Mouse (Mus musculus) forebrain, embryonic 15.5 days (tissue): ENCODE measurements around the gene Zdhhc17. TPM values are rescaled to one million over a fixed set of nuclear protein-coding genes. Genes with fewer than 3 reads are reported as not detected.

Experiments
- ATAC-seq: fragments of 200-750 bp; cut with Nextera tagmentation; replicated peaks from 2 replicates; pipeline ENCODE4 v1.8.0; 2017; ENCODE audit warnings: mild to moderate bottlenecking, moderate TSS enrichment, moderate library complexity
- H3K27ac ChIP-seq: fragments of 300-500 bp; sonication (generic); replicated peaks from 2 replicates; pipeline ENCODE4 v1.5.1; 2015; ENCODE audit warnings: mild to moderate bottlenecking, inconsistent platforms
- H3K27me3 ChIP-seq: fragments of 300-500 bp; sonication (generic); 2 replicates; pipeline ENCODE4 v1.6.1; 2015; ENCODE audit warnings: inconsistent platforms
- H3K36me3 ChIP-seq: fragments of 300-500 bp; sonication (generic); 2 replicates; pipeline ENCODE4 v1.6.1; 2015; ENCODE audit warnings: mild to moderate bottlenecking, inconsistent platforms
- H3K4me1 ChIP-seq: fragments of 300-500 bp; sonication (generic); 2 replicates; pipeline ENCODE4 v1.6.1; 2015; ENCODE audit warnings: inconsistent platforms
- H3K4me2 ChIP-seq: fragments of 300-500 bp; sonication (generic); replicated peaks from 2 replicates; pipeline ENCODE4 v1.6.1; 2015; ENCODE audit warnings: mild to moderate bottlenecking, inconsistent platforms
- H3K4me3 ChIP-seq: fragments of 300-500 bp; sonication (generic); 2 replicates; pipeline ENCODE4 v1.5.1; 2015; ENCODE audit warnings: mild to moderate bottlenecking, inconsistent platforms
- H3K9ac ChIP-seq: fragments of 300-500 bp; sonication (generic); replicated peaks from 2 replicates; pipeline ENCODE4 v1.6.1; 2015; ENCODE audit warnings: mild to moderate bottlenecking, inconsistent platforms
- H3K9me3 ChIP-seq: fragments of 300-500 bp; sonication (generic); 2 replicates; pipeline ENCODE4 v1.6.1; 2016; ENCODE audit warnings: inconsistent platforms
- WGBS: fragments of 180-500 bp; shearing (Covaris S2); methylation state at CpG from one replicate; pipeline ENCODE4 v1.1.7; 2015; ENCODE audit warnings: mixed read lengths; 5-methylcytosine and 5-hydroxymethylcytosine counted together
- polyA plus RNA-seq: library from polyadenylated mRNA; unstranded; fragments of >200 nt; fragmentation: Nextera tagmentation; extraction: Ambion mirVana; gene quantifications from 2 replicates; pipeline ENCODE4 v1.2.1, GENCODE M21; 2015

Gene Zdhhc17
- polyA plus RNA-seq, 1 experiment from 2014 or later: 55.5 TPM

DNA sequence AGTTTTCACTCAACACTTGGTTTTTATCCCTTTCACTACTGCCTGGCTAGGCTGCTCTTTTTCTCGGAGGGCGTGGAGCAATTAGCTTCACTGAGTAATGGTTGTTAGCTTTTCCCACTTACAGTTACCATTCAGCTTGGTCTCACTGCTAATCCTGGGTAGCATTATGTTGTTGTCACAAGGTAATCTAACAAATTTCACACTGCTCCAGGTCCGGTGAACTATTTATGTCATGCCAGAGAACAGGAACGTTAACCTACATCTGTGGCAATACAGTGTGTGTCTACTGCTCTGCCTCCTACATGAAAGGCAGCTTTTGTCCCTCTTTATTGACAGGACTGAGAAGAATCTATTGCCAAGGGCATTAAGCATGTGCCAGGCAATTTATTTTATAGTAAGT lies 14.8 kb upstream of the Zdhhc17 start:
- Histone ChIP-seq H3K27ac (no peak overlapping the region), H3K27me3 (no peaks in the 10 kb centered on the region), H3K9ac (no peak overlapping the region), H3K4me1 (peaks cover 4% of the 10 kb centered on the region; the same call in 1 of the 2 replicates), H3K4me2 (no peak overlapping the region), H3K4me3 (no peak overlapping the region), H3K36me3 (no peaks in the 10 kb centered on the region), H3K9me3 (no peaks in the 10 kb centered on the region)
- ATAC-seq: peak; percentile 57; the same call in 1 of the 2 replicates
- WGBS: 37% methylated on average over 4 of the region's 4 CpGs

DNA sequence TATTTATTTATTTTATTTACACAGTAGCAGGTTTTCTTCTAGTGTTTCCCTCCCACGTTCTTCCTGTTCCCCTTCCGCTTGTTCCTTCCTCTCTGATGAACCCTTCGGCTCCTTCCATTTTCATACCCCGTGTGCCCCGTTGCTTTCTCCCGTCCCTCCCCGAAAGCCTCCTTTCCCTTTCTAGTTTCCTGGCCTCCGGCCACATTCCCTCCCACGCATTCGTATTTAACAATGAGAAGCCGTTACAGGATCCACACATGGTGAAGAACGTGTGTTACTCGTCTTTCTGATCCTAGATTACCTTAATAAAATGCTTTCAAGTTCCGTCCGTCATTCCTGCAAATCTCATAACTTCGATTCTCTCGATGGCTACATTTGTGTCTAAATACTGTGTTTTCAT lies 4.5 kb upstream of the Zdhhc17 start:
- 74% methylated on average over 17 of the region's 17 CpGs for WGBS
- no peak overlapping the region for H3K4me2 ChIP-seq

GRCm38 (mm10) chr10:111013265-111013664 lies 3.3 kb upstream of the Zdhhc17 start:
- no peak overlapping the region for H3K4me2 ChIP-seq
- no peaks in the 10 kb centered on the region for H3K27me3 ChIP-seq
- ATAC-seq: no peak
- no peaks in the 10 kb centered on the region for H3K36me3 ChIP-seq
- no peak overlapping the region for H3K27ac ChIP-seq
- no peak overlapping the region for H3K4me3 ChIP-seq
- H3K9ac ChIP-seq: no peak overlapping the region
- 96% methylated on average over 3 of the region's 3 CpGs for WGBS
- no peaks in the 10 kb centered on the region for H3K9me3 ChIP-seq
- H3K4me1 ChIP-seq: peaks cover 4% of the 10 kb centered on the region

More for the DNA sequence above, 4.5 kb upstream of the Zdhhc17 start:
- ATAC-seq: no peak
- H3K9ac ChIP-seq: no peak overlapping the region
- no peaks in the 10 kb centered on the region for H3K4me1 ChIP-seq
- H3K27me3 ChIP-seq: no peaks in the 10 kb centered on the region
- no peak overlapping the region for H3K27ac ChIP-seq
- H3K36me3 ChIP-seq: no peaks in the 10 kb centered on the region
- H3K4me3 ChIP-seq: no peak overlapping the region
- H3K9me3 ChIP-seq: no peaks in the 10 kb centered on the region

- no peak overlapping the region for H3K27ac ChIP-seq
- WGBS: 45% methylated on average over 5 of the region's 5 CpGs
- no peaks in the 10 kb centered on the region for H3K36me3 ChIP-seq
- H3K4me3 ChIP-seq: no peak overlapping the region
- no peaks in the 10 kb centered on the region for H3K9me3 ChIP-seq
- no peaks in the 10 kb centered on the region for H3K27me3 ChIP-seq
- no peak overlapping the region for H3K4me2 ChIP-seq
- H3K9ac ChIP-seq: no peak overlapping the region
- H3K4me1 ChIP-seq: peaks cover 11% of the 10 kb centered on the region
- no peak for ATAC-seq
Observed at GRCm38 (mm10) chr10:111012496-111013038, 2.6 kb upstream of the Zdhhc17 start.

DNA sequence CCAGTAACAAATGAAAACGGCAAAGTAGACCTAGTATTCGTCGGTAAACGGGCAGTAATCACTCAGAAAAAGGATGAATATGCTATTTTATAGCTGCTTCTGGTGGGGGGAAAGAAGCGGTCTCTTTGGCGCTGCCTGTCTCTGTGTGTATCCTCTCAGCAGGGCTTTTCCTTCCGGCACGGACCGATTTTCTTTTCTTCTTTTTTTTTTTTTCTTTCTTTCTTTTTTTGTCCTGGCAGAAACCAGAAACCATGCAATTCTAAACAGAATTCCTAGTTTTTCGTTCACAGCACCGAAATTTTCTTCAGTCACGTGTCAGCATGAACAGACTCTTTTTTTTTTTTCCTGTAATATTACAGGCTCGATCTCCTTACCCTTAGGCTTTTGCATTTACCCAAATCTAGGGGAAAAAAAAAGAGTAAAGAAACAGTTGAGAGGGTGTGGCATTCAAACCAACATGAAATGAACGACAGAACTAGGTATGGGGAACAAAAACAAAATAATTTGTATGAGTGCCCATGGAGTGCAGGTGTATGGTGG lies 1.4 kb upstream of the Zdhhc17 start:
- under 1% methylated on average over 14 of the region's 14 CpGs for WGBS
- H3K27me3 ChIP-seq: no peaks in the 10 kb centered on the region
- no peak for ATAC-seq
- peak overlapping the region; percentile 96 for H3K9ac ChIP-seq
- no peaks in the 10 kb centered on the region for H3K36me3 ChIP-seq
- peak overlapping the region; percentile 86 for H3K4me2 ChIP-seq
- no peaks in the 10 kb centered on the region for H3K9me3 ChIP-seq
- H3K4me3 ChIP-seq: peak overlapping the region; percentile 73
- H3K4me1 ChIP-seq: peaks cover 19% of the 10 kb centered on the region
- H3K27ac ChIP-seq: peak overlapping the region; percentile 98

DNA sequence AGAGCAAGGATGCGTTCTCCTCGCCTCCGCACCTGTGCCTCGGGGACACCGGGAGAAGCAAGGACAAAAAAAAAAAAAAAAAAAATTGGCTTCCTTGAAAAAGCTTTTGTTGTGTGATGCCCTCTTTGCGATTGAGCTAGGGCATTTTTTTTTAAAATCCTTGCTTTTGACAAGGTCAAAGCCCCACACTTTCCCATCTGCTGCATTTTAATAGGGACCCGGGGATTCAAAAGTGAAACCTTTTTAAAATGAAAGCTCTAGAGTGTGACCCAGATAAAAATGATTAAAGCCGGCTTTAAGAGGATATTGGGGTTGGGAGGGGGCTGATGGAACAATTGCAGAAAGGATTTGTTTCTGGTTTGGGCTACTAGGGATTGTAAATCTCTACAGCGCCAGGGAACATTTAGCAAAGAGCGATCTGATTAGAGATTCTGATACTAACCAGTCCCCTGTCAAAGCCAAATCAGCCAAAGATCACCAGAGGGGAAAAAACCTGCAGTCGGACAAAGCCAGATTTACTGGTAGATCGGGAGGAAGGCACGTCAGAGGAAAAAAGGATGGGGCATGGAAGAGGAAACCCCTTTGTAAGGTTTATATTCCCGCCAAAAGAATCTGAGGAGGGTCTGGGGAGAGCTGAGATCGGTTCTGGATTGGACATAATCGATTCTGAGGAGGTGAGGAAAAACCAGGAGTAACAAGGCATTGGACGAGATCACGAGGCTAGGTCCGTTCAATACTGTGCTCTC lies 713 bp upstream of the Zdhhc17 start:
- no peaks in the 10 kb centered on the region for H3K36me3 ChIP-seq
- H3K9me3 ChIP-seq: no peaks in the 10 kb centered on the region
- H3K4me1 ChIP-seq: peaks cover 25% of the 10 kb centered on the region
- no peaks in the 10 kb centered on the region for H3K27me3 ChIP-seq
- H3K9ac ChIP-seq: peak overlapping the region; percentile 96
- WGBS: under 1% methylated on average over 19 of the region's 19 CpGs
- peak overlapping the region; percentile 98 for H3K27ac ChIP-seq
- H3K4me3 ChIP-seq: peak overlapping the region; percentile 73
- ATAC-seq: peak; percentile 23; the same call in 1 of the 2 replicates
- H3K4me2 ChIP-seq: peak overlapping the region; percentile 86

GRCm38 (mm10) chr10:111009113-111009640 lies 763 bp downstream of the Zdhhc17 start:
- Histone ChIP-seq H3K4me2 (peak overlapping the region; percentile 86), H3K4me3 (peak overlapping the region; percentile 73), H3K4me1 (peaks cover 27% of the 10 kb centered on the region), H3K9me3 (no peaks in the 10 kb centered on the region), H3K27me3 (no peaks in the 10 kb centered on the region), H3K27ac (peak overlapping the region; percentile 98), H3K36me3 (no peaks in the 10 kb centered on the region), H3K9ac (peak overlapping the region; percentile 96)
- no peak for ATAC-seq
- WGBS: 0% methylated on average over 28 of the region's 28 CpGs

DNA sequence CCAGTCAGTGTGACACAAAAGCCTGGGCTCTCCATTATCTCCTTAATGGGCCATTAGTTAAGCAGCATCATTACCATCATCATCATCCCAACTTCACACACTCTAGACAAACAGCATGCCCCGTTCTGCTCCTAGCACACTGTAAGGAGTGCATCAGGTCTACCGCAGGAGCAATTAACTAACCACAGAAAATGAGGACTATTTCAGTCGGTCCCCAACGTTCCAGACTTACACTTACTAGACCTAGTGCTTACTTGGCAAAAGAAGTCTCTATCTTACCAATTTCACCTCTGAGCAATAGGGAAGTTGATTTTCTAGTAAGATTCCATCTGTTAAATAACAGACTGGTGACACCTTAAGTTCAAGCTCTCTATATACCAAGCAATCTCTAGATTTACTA lies 2.3 kb downstream of the Zdhhc17 start:
- H3K9ac ChIP-seq: no peak overlapping the region
- H3K27ac ChIP-seq: no peak overlapping the region
- no peaks in the 10 kb centered on the region for H3K36me3 ChIP-seq
- no peak overlapping the region for H3K4me3 ChIP-seq
- peaks cover 27% of the 10 kb centered on the region for H3K4me1 ChIP-seq
- H3K27me3 ChIP-seq: no peaks in the 10 kb centered on the region
- ATAC-seq: no peak
- no peaks in the 10 kb centered on the region for H3K9me3 ChIP-seq
- H3K4me2 ChIP-seq: peak overlapping the region; percentile 86
- WGBS: 68% methylated on average over 4 of the region's 4 CpGs

DNA sequence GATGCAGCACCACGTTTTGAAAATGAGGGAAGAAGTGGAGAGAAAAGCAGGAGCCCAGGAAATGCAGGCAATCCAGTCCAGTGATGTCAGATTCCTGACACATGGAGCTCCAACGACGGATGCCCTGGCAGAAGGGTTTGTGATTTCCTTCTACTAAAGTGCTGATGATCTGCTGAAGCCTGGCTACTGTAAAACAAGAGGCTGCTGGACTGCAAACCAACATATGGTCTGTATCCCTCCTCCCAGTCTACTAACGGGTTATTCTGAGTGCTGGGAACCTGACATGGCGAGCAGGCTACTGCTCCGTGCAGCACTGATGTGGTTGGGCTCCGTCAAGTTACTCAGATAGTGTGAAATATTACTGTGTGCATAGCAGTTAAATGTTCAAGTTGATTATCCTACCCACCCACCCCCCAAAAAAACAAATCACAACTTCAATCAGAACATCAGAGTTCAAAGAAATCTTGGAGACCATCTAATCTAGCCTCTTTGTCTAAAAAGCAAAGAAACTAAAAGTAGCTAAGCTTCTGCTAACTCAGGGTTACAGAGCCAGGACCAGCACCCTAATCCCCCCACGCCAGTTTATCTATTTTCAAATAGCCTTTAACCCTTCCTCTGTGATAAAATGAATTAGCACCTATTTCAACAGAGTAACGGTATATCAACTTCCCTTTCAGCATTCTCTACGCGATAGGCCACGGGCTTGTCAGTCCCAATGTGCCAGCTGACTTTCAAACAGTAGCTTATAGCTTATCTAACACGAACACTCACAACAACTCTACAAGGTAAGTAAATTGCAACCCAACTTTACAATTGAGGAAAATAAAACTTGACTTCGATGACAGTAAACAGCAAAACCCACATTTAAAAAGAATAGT lies 4.1 kb downstream of the Zdhhc17 start:
- Histone ChIP-seq H3K9me3 (no peaks in the 10 kb centered on the region), H3K4me2 (no peak overlapping the region), H3K27me3 (no peaks in the 10 kb centered on the region), H3K27ac (no peak overlapping the region), H3K4me3 (no peak overlapping the region), H3K36me3 (no peaks in the 10 kb centered on the region), H3K4me1 (peaks cover 27% of the 10 kb centered on the region), H3K9ac (no peak overlapping the region)
- WGBS: 72% methylated on average over 14 of the region's 14 CpGs
- ATAC-seq: no peak

- Histone ChIP-seq H3K9ac (no peak overlapping the region), H3K36me3 (no peaks in the 10 kb centered on the region), H3K4me3 (no peak overlapping the region), H3K27me3 (no peaks in the 10 kb centered on the region), H3K4me1 (peaks cover 27% of the 10 kb centered on the region), H3K27ac (no peak overlapping the region), H3K9me3 (no peaks in the 10 kb centered on the region), H3K4me2 (no peak overlapping the region)
- 95% methylated on average over 6 of the region's 6 CpGs for WGBS
- ATAC-seq: no peak
Observed at GRCm38 (mm10) chr10:111004220-111004619, 5.7 kb downstream of the Zdhhc17 start.

DNA sequence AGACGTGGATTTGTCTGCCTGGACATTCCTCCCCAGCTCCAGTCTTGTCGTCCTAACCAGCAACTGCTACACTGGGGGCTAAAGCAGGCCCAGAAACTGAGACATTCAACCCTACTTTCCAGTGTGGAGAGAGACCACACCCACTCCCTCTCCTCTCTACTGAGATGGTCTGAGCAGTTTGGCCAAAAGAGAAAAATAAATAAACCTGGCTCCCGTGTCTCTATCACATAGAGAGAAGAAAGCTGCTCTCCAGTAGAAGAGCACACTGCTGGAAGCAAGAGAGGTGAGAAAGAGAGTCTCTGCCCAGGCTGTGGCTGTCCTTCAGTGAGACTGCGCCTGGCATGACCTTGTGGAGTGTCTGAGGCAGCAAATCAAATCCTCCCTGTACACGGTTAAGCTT lies 10.7 kb downstream of the Zdhhc17 start:
- H3K27ac ChIP-seq: no peak overlapping the region
- H3K9me3 ChIP-seq: no peaks in the 10 kb centered on the region
- no peak overlapping the region for H3K4me2 ChIP-seq
- H3K27me3 ChIP-seq: no peaks in the 10 kb centered on the region
- WGBS: 81% methylated on average over 5 of the region's 5 CpGs
- H3K9ac ChIP-seq: no peak overlapping the region
- H3K4me3 ChIP-seq: no peak overlapping the region
- ATAC-seq: no peak
- H3K36me3 ChIP-seq: no peaks in the 10 kb centered on the region
- H3K4me1 ChIP-seq: no peaks in the 10 kb centered on the region

DNA sequence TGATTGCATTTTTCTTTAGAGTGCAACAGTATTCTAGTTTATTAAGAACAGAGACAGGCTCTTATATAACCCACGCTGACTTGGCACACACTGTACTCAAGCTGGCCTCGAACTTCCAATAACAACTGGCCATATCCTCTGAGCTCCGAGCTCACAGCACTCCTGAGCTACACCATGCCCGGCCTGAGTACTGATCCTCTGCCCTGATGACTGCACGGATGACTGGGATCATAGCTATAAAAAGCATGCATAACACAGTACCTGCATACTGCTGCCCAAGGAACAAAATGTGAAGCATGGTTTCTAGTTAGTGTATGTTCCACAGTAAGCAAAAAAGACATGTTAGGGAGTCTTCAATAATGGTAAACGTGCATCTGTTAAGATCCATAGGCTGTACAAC lies 12.8 kb downstream of the Zdhhc17 start:
- Histone ChIP-seq H3K4me1 (peaks cover 3% of the 10 kb centered on the region), H3K36me3 (no peaks in the 10 kb centered on the region), H3K9ac (no peak overlapping the region), H3K9me3 (no peaks in the 10 kb centered on the region), H3K4me3 (no peak overlapping the region), H3K27ac (no peak overlapping the region), H3K4me2 (no peak overlapping the region), H3K27me3 (no peaks in the 10 kb centered on the region)
- no peak for ATAC-seq
- WGBS: 92% methylated on average over 6 of the region's 6 CpGs
